Mouse (Mus musculus): ENCODE results near the gene Chid1. TPM values are rescaled to one million over a fixed set of nuclear protein-coding genes. Genes with fewer than 3 reads are reported as not detected.

Chid1 gene
- 24.3 and 31.8 TPM in 2 replicates for polyA plus RNA-seq (2015; fragmentation: Nextera tagmentation; extraction: Ambion mirVana)

DNA sequence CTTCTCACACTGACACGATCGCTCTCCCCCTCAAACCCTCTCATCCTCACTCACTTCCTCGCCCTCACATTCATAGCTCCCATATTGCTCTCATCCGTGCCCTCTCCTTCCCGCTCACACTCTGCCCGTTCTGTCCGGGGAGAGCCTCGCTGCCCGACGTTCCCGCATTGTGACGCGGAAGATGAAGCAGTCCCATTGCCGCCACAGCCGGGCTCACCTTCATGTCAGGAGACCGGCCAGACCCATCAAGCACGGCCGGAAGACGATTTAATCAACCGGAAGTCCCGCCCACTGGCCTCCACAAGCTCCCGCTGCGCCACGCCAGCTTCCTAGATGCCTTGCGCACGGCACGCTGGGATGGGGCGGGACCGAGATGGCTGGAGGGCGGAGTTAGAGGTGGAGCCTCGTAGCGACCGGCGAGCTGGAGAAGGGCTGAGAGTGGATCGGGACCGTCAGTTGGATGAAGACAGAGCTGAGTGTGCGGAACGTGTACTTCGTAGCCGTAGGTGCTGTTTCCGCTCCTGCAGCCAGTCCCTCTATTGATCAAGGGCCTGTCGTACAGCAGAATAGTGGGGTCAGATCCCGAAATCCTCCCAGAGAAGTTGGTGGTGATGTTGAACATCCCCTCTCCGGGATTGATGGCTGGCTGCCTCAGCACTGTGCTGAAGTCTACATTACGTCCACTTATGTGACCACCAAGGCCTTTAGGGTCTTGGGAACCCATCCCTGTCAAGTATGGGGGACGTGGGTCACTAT lies at the start of gene Chid1:
Gene Chid1, minus strand, starts transcription at position 302 of the 756 bp plus-strand sequence.
- WGBS = under 1% methylated on average over 46 of the region's 46 CpGs
- no peaks in the 10 kb centered on the region for H3K9me3 ChIP-seq (replicated peaks)
- H3K4me2 ChIP-seq = peak within 1 kb of the TSS; percentile 69
- peak within 1 kb of the TSS; percentile 83 for H3K9ac ChIP-seq
- peaks cover 2% of the 10 kb centered on the region; the same call in 1 of the 2 replicates for H3K27me3 ChIP-seq
- H3K27ac ChIP-seq = peak within 1 kb of the TSS; percentile 75
- no peaks in the 10 kb centered on the region for H3K36me3 ChIP-seq (ENCODE audit: poor library complexity, severe bottlenecking)
- peak; percentile 98 for ATAC-seq
- peak within 1 kb of the TSS; percentile 75 for H3K4me3 ChIP-seq
- H3K4me1 ChIP-seq = peaks cover 20% of the 10 kb centered on the region

DNA sequence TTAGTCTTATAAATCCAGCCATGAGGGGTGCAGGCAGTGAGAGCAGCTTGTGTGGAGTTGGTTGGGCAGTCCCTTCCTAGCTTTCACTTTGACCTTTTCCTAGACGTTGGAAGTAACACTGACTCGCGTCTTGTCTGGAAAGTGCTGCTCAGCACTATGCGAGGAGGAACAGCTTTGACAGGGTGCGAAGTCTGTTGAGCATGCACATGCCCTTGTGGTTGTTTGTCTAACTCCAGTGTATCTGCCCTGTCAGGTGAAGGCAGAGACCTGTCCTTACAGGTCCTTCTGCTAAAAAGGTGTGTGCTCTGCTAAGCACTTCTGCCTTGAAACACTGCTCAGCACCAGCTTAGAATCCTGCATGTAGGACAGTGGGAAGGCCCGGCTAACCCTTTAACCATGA lies 49.2 kb upstream of the Chid1 start:
- Histone ChIP-seq H3K9ac (no peak overlapping the region), H3K9me3 (replicated peaks) (no peaks in the 10 kb centered on the region), H3K4me2 (no peak overlapping the region), H3K27ac (no peak overlapping the region), H3K36me3 (ENCODE audit: poor library complexity, severe bottlenecking) (peaks cover 31% of the 10 kb centered on the region), H3K4me3 (no peak overlapping the region), H3K27me3 (no peaks in the 10 kb centered on the region), H3K4me1 (no peaks in the 10 kb centered on the region)
- 94% methylated on average over 6 of the region's 6 CpGs for whole genome bisulfite sequencing
- no peak for ATAC-seq

DNA sequence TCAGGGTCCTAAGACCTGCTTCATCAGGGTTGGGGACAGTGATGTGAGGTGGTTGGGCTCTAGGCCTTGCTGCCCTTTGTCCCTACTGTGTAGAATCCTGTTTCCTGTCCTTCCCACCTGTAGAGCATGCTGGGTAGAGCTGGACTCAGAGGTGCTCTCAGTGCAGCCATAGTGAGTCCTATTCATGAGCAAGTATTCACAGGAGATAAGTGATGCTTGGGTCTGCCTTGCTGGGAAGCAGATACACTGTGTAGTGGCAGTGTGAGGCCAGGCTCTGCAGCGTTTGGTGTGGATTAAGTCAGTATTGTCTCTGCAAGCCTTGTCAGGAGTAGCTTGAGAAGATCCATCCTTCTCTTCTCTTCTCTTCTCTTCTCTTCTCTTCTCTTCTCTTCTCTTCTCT lies 46.2 kb upstream of the Chid1 start:
- H3K9me3 ChIP-seq (replicated peaks) = no peaks in the 10 kb centered on the region
- H3K4me2 ChIP-seq = no peak overlapping the region
- no peak for ATAC-seq
- H3K27me3 ChIP-seq = no peaks in the 10 kb centered on the region
- no peak overlapping the region for H3K27ac ChIP-seq
- peaks cover 24% of the 10 kb centered on the region for H3K36me3 ChIP-seq (ENCODE audit: poor library complexity, severe bottlenecking)
- no peak overlapping the region for H3K9ac ChIP-seq
- H3K4me3 ChIP-seq = no peak overlapping the region
- WGBS = 75% methylated on average over 1 of the region's 1 CpGs
- no peaks in the 10 kb centered on the region for H3K4me1 ChIP-seq

DNA sequence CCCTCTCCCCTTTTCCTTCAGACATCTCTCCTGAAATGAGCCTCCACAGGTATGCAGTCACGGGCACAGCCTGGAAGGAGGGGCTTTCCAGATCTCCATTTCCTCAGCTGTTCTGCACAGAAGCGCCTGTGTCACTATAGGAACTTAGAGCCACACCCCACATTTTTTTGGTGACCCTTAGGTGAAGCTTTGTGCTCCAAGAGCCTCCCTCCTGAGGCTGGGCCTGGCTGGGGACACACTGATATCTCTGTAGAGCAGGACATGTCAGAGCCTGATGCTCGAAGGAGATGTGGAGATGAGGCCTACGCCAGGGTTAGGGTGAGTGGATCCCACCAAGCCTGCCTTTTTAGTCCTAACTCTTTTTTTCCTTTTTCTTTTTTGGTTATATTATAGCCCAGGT lies 45.6 kb upstream of the Chid1 start:
- Histone ChIP-seq H3K36me3 (ENCODE audit: poor library complexity, severe bottlenecking) (peaks cover 18% of the 10 kb centered on the region), H3K9ac (no peak overlapping the region), H3K27me3 (no peaks in the 10 kb centered on the region), H3K9me3 (replicated peaks) (no peaks in the 10 kb centered on the region), H3K4me3 (no peak overlapping the region), H3K4me1 (no peaks in the 10 kb centered on the region), H3K27ac (no peak overlapping the region), H3K4me2 (no peak overlapping the region)
- ATAC-seq = no peak
- WGBS = 85% methylated on average over 4 of the region's 4 CpGs

DNA sequence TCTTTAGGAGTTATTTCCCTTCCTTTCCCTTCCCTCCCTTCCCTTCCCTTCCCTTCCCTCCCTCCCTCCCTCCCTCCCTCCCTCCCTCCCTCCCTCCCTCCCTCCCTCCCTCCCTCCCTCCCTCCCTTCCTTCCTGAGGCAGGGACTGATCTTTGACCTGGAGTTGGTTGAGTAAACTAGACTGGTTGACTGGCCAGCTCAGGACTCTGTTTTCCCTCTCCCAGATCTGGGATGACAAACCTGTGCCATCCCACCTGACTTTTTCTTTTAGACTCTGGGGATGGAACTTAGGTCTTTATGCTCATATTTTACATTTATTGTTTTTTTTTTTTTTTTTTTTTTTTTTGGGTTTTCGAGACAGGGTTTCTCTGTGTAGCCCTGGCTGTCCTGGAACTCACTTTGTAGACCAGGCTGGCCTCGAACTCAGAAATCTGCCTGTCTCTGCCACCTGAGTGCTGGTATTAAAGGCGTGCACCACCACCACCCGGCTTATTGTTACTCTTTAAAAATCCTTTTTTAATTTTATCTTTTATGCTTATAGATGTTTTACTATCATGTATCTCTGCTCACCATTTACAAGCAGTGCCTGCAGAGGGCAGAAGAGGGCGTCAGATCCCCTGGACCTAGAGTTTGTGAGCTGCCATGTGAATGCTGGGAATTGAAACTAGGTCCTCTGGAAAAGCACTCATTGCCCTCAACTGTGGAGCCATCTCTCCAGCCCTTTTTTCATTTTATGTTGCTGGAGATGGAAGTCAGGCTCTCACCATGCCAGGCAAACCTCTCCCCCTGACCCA lies 44.6 kb upstream of the Chid1 start:
- H3K4me2 ChIP-seq = no peak overlapping the region
- no peaks in the 10 kb centered on the region for H3K9me3 ChIP-seq (replicated peaks)
- no peak overlapping the region for H3K27ac ChIP-seq
- no peaks in the 10 kb centered on the region for H3K4me1 ChIP-seq
- H3K4me3 ChIP-seq = no peak overlapping the region
- no peak for ATAC-seq
- 93% methylated on average over 4 of the region's 5 CpGs for WGBS
- peaks cover 10% of the 10 kb centered on the region for H3K36me3 ChIP-seq (ENCODE audit: poor library complexity, severe bottlenecking)
- no peaks in the 10 kb centered on the region for H3K27me3 ChIP-seq
- no peak overlapping the region for H3K9ac ChIP-seq

DNA sequence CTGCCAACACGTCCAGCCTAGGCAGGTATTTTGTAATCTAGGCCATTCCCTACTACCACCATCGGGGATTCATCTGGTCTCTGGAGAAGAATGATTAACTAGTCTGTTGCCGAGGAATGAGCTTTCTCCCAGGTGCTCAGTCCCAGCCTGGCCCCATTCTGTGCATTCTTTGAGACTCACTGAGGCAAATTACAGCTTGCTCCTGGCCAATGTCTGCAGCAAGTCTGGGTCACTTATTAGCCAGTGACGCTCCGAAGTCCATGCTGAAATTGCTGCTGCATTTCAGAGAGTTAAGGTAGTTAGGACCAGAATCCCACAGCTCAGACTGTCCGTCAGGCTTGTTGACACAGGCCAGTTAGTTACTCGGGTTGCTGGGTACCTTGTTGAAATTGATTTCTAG lies 41.7 kb upstream of the Chid1 start:
- no peak overlapping the region for H3K27ac ChIP-seq
- no peaks in the 10 kb centered on the region for H3K4me1 ChIP-seq
- 87% methylated on average over 7 of the region's 7 CpGs for WGBS
- no peaks in the 10 kb centered on the region for H3K27me3 ChIP-seq
- ATAC-seq = no peak
- H3K4me2 ChIP-seq = no peak overlapping the region
- no peak overlapping the region for H3K9ac ChIP-seq
- H3K4me3 ChIP-seq = no peak overlapping the region
- no peaks in the 10 kb centered on the region for H3K9me3 ChIP-seq (replicated peaks)
- H3K36me3 ChIP-seq (ENCODE audit: poor library complexity, severe bottlenecking) = no peaks in the 10 kb centered on the region

DNA sequence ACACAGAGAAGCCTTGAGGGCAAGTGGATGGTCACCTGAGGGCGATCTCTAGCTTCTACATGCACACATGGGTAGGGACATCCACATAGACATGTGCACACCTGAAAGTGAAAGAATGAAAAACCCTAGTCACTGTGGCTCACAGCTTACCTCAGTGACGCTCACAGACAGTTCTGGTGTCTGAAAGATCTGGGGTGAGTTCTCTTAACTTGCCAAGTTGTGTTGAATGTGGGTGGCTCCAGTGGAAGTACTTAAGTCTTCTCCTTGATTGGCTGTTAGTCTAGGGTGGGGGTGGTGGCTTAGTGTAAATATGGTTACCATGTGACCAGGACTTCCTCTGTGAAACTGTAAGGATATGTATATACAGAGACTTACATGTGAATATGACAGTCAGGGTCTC lies 39.3 kb upstream of the Chid1 start:
- H3K9me3 ChIP-seq (replicated peaks) = no peaks in the 10 kb centered on the region
- no peak overlapping the region for H3K4me2 ChIP-seq
- H3K9ac ChIP-seq = no peak overlapping the region
- H3K27me3 ChIP-seq = no peaks in the 10 kb centered on the region
- no peak overlapping the region for H3K4me3 ChIP-seq
- no peaks in the 10 kb centered on the region for H3K36me3 ChIP-seq (ENCODE audit: poor library complexity, severe bottlenecking)
- ATAC-seq = no peak
- H3K27ac ChIP-seq = no peak overlapping the region
- 95% methylated on average over 2 of the region's 2 CpGs for WGBS
- no peaks in the 10 kb centered on the region for H3K4me1 ChIP-seq

DNA sequence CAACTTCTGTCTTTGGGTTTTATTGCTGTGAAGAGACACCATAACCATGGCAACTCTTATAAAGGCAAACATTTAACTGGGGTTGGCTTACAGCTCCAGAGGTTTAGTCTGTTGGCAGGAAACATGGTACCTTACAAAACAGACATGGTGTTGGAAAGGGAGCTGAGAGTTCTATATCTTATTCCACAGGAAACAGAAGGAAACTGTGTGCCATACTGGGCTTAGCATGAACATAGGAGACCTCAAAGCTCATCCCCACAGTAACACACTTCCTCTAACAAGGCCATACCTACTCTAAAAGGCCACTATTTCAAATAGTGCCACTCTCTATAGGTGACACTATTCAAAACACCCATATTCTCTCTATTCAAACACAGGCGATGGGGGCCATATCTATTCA lies 38.9 kb upstream of the Chid1 start:
- Histone ChIP-seq H3K27ac (no peak overlapping the region), H3K4me2 (no peak overlapping the region), H3K9ac (no peak overlapping the region), H3K9me3 (replicated peaks) (no peaks in the 10 kb centered on the region), H3K36me3 (ENCODE audit: poor library complexity, severe bottlenecking) (no peaks in the 10 kb centered on the region), H3K4me3 (no peak overlapping the region), H3K4me1 (no peaks in the 10 kb centered on the region), H3K27me3 (no peaks in the 10 kb centered on the region)
- 93% methylated on average over 1 of the region's 1 CpGs for WGBS
- ATAC-seq = no peak

DNA sequence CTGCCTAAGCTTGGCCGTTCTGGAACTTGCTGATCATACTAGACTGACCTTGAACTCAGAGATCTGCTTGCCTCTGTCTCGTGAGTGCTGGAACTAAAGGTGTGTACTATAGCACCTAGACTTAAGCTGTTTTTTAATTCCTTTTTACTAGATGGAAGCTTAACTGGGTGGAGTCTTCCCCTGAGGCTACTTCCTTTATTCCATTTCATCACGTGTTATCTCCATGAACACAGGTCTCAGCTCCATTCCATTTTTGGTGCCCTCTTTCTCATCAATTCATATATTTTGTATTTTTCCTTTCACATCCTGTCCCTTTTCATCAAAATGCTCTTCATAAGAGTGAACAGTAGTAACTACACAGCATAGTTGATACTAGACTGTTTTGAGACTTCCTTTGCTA lies 38.1 kb upstream of the Chid1 start:
- Histone ChIP-seq H3K27ac (no peak overlapping the region), H3K4me1 (no peaks in the 10 kb centered on the region), H3K4me3 (no peak overlapping the region), H3K9ac (no peak overlapping the region), H3K4me2 (no peak overlapping the region), H3K27me3 (no peaks in the 10 kb centered on the region), H3K36me3 (ENCODE audit: poor library complexity, severe bottlenecking) (no peaks in the 10 kb centered on the region), H3K9me3 (replicated peaks) (no peaks in the 10 kb centered on the region)
- no peak for ATAC-seq
- WGBS = 91% methylated on average over 3 of the region's 3 CpGs

DNA sequence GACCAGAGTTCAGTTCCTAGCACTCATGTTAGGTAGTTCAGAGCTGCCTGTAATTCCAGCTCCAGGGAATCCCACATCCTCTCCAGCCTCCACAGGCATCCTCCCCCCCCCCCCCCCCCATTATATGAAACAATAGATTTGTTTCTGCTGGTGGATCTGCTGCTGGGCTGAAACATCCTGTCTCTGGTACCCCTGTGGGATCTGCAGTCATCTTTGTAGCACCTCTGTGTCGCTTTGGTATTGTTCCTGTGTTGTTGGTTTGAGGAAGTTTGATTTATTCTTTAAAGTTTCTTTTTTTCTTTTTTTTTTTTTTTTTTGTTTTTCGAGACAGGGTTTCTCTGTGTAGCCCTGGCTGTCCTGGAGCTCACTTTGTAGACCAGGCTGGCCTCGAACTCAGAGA lies 35.8 kb upstream of the Chid1 start:
- H3K9me3 ChIP-seq (replicated peaks) = no peaks in the 10 kb centered on the region
- 83% methylated on average over 3 of the region's 3 CpGs for WGBS
- H3K36me3 ChIP-seq (ENCODE audit: poor library complexity, severe bottlenecking) = no peaks in the 10 kb centered on the region
- no peak for ATAC-seq
- H3K4me1 ChIP-seq = no peaks in the 10 kb centered on the region; the same call in 1 of the 2 replicates
- no peak overlapping the region for H3K4me2 ChIP-seq
- no peaks in the 10 kb centered on the region for H3K27me3 ChIP-seq
- H3K27ac ChIP-seq = no peak overlapping the region
- H3K4me3 ChIP-seq = no peak overlapping the region
- H3K9ac ChIP-seq = no peak overlapping the region

DNA sequence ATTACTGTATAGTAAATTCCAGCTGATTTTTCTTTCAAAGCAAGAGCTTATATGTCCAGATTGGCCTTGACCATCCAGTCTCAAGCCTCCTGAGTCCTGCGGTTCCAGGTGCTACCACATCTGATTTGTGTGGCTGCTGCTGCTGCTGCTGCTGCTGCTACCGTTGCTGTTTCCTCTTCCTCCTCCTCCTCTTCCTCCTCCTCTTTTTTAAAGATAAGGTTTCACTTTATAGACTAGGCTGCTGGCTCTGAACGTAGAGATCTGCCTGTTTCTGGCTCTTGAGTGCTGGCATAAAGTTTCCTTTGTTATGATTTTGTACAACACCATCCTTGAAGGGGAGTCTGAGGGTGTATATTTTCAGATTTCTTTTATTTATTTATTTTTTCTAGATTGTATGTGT lies 34.4 kb upstream of the Chid1 start:
- Histone ChIP-seq H3K4me1 (no peaks in the 10 kb centered on the region; the same call in 1 of the 2 replicates), H3K4me3 (no peak overlapping the region), H3K27me3 (no peaks in the 10 kb centered on the region), H3K4me2 (no peak overlapping the region), H3K36me3 (ENCODE audit: poor library complexity, severe bottlenecking) (no peaks in the 10 kb centered on the region), H3K27ac (no peak overlapping the region), H3K9ac (no peak overlapping the region), H3K9me3 (replicated peaks) (no peaks in the 10 kb centered on the region)
- no peak for ATAC-seq
- WGBS = 93% methylated on average over 3 of the region's 3 CpGs

DNA sequence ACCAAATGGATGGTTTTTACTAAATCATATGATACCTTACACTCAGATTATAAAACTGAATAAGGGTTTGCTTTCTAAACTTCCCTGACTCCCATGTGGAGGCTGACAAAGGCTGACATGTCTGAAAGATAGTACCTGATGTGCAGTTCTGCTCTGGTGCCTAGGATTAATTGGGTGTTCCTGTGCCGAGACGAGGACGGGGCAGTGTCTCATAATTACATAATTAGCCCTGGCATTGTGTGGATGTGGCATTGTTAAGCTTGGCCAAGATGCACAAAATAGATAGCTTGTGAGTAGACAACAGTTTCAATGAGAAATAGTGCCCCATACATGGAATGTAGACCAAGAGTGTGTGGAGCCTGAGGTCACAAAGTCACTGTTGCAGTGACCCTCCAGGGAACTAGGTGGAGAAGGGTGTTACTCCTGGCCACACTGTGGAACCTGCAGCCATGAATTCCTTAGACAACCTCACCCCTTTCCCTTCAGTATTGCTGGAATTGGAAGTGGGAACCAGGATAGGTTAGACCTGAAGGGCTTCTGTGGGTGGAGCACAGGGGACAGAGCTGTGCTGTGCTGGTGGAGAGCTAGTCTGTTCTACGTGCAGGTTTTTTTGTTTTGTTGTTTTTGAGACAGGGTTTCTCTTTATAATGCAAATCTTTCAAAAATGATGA lies 31.1 kb upstream of the Chid1 start:
- WGBS = 56% methylated on average over 4 of the region's 4 CpGs
- Histone ChIP-seq H3K4me2 (no peak overlapping the region), H3K27me3 (no peaks in the 10 kb centered on the region), H3K4me1 (peaks cover 14% of the 10 kb centered on the region), H3K9me3 (replicated peaks) (no peaks in the 10 kb centered on the region), H3K4me3 (no peak overlapping the region), H3K36me3 (ENCODE audit: poor library complexity, severe bottlenecking) (no peaks in the 10 kb centered on the region), H3K27ac (no peak overlapping the region), H3K9ac (no peak overlapping the region)
- ATAC-seq = no peak

Data from forebrain, embryonic 13.5 days (tissue).